Mouse (Mus musculus) neural tube, postnatal 0 days (tissue): ENCODE measurements around the gene Nr5a1. TPM values are rescaled to one million over a fixed set of nuclear protein-coding genes. Genes with fewer than 3 reads are reported as not detected.

Experiments used
- polyA plus RNA-seq: library from polyadenylated mRNA; unstranded; fragments of >200 nt; fragmentation: Nextera tagmentation; extraction: Ambion mirVana; gene quantifications from 2 replicates; pipeline ENCODE4 v1.2.1, GENCODE M21; 2015

Gene Nr5a1
- polyA plus RNA-seq: not detected in 2 replicates

GRCm38 (mm10) chr2:38714324-38714723 is at the start of gene Nr5a1:
Nr5a1 (minus strand) TSS chr2:38714542.

DNA sequence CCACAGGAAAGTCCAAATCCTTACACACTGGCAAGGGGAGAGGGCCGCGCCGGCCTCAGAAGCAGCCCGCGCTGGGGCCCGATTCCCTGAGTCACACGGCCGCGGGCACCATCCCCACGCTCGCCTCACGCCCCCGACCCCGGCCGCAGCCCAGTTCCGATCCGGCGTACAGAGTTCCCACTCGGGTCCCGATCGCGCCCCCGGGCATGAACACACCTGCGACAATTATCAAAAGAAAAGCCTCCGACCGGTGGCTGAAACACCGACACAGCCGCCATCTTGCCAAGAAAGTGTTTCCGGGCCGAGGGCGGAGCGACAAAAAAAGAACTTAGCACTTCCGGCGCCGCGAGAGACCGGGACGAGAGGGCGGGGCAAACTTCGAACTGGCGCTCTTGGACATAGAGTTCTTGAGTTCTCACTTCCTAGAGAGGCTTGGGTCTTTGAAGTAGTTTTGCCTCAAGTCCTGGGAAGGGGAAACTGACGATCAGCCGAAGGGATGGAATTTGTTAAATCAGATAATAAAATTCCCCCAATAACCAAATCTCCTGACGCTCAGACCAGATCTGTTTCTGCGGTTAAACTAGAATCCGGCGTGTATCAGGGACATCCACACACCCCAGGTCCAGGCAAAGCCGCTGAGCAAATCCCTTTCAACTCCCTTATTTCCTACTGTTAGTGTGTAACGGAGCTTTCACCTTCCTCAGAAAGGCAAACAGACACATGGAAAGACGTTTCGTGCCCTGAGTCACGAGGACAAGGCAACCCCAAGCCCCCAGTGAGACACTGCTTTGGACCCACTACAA is 70.5 kb downstream of the Nr5a1 start, which contains the start of gene Psmb7:
Psmb7 (minus strand) TSS at position 463 of the 803 bp plus-strand sequence.

Other genes with a start within 250 kb of the Nr5a1 start
- gene Nek6, start 202.9 kb downstream of the Nr5a1 start, polyA plus RNA-seq: 51.2 and 54.0 TPM in 2 replicates
- gene Psmb7, start 70.5 kb downstream of the Nr5a1 start, polyA plus RNA-seq: 292 and 295 TPM in 2 replicates
- 1.7 and 1.9 TPM in 2 replicates for gene Nr6a1, start 213.1 kb upstream of the Nr5a1 start, polyA plus RNA-seq
- gene Olfml2a, start 217.4 kb upstream of the Nr5a1 start, polyA plus RNA-seq: 4.2 and 5.2 TPM in 2 replicates